Mouse (Mus musculus) urinary bladder, adult 2 months (tissue): ENCODE measurements around the gene Nanos3. TPM values are rescaled to one million over a fixed set of nuclear protein-coding genes. Genes with fewer than 3 reads are reported as not detected.

Experiments
- DNase-seq: peaks from one replicate; pipeline ENCODE4 v3.0.0; 2022; ENCODE audit warnings: low spot score
- polyA plus RNA-seq: library from polyadenylated mRNA; depleted of rRNA; stranded (reverse); fragments of >200 nt; gene quantifications from 2 replicates; pipeline ENCODE4 v1.2.3, GENCODE M21; 2012

Gene Nanos3
- polyA plus RNA-seq, 1 experiment, result not detected

- DNase-seq, result peak; percentile 87
Measured at GRCm38 (mm10) chr8:84201545-84202245, 16.7 kb upstream of the Nanos3 start.

- peak; percentile 95 for DNase-seq
Measured at GRCm38 (mm10) chr8:84200652-84201544, 15.9 kb upstream of the Nanos3 start.

GRCm38 (mm10) chr8:84200126-84200555, 15.1 kb upstream of the Nanos3 start:
- no peak for DNase-seq

- DNase-seq, result no peak
Measured at GRCm38 (mm10) chr8:84199348-84200125, 14.5 kb upstream of the Nanos3 start.

- no peak for DNase-seq
Measured at GRCm38 (mm10) chr8:84198871-84199270, 13.9 kb upstream of the Nanos3 start.

GRCm38 (mm10) chr8:84197922-84198774, 13.1 kb upstream of the Nanos3 start:
- DNase-seq, result peak; percentile 70

- peak; percentile 67 for DNase-seq
Measured at GRCm38 (mm10) chr8:84197141-84197921, 12.3 kb upstream of the Nanos3 start.

- DNase-seq, result no peak
Measured at GRCm38 (mm10) chr8:84194224-84194743, 9.3 kb upstream of the Nanos3 start.

- no peak for DNase-seq
Measured at GRCm38 (mm10) chr8:84193566-84193965, 8.5 kb upstream of the Nanos3 start.

- no peak for DNase-seq
Measured at GRCm38 (mm10) chr8:84193161-84193560, 8.1 kb upstream of the Nanos3 start.

GRCm38 (mm10) chr8:84192555-84192954, 7.5 kb upstream of the Nanos3 start:
- DNase-seq, result peak; percentile 77

- DNase-seq, result peak; percentile 64
Measured at GRCm38 (mm10) chr8:84192023-84192422, 7.0 kb upstream of the Nanos3 start.

GRCm38 (mm10) chr8:84190191-84190867, 5.3 kb upstream of the Nanos3 start:
- no peak for DNase-seq

- no peak for DNase-seq
Measured at GRCm38 (mm10) chr8:84189603-84190002, 4.6 kb upstream of the Nanos3 start.

GRCm38 (mm10) chr8:84188671-84189070, 3.7 kb upstream of the Nanos3 start:
- DNase-seq, result no peak

GRCm38 (mm10) chr8:84187065-84187755, 2.2 kb upstream of the Nanos3 start:
- DNase-seq, result no peak

GRCm38 (mm10) chr8:84186547-84186946, 1.5 kb upstream of the Nanos3 start:
- DNase-seq, result no peak

- peak; percentile 25 for DNase-seq
Measured at GRCm38 (mm10) chr8:84184085-84185043, 653 bp downstream of the Nanos3 start.
